Mouse (Mus musculus) midbrain, embryonic 11.5 days (tissue): ENCODE measurements around the gene Zpr1. TPM values are rescaled to one million over a fixed set of nuclear protein-coding genes. Genes with fewer than 3 reads are reported as not detected.

ENCODE experiments used
- ATAC-seq: fragments of 200-750 bp; cut with Nextera tagmentation; 2 replicates; pipeline ENCODE4 v1.8.0; 2017; ENCODE audit warnings: moderate TSS enrichment, moderate library complexity; ENCODE audit not compliant: low FRiP score
- DNase-seq: peaks from one replicate; pipeline ENCODE4 v3.0.0; 2015; ENCODE audit warnings: low spot score; ENCODE audit errors: missing footprints
- H3K27ac ChIP-seq: fragments of 300-500 bp; sonication (generic); 2 replicates; pipeline ENCODE4 v1.5.1; 2014; ENCODE audit warnings: low read depth, low read length
- H3K27me3 ChIP-seq: fragments of 300-500 bp; sonication (generic); 2 replicates; pipeline ENCODE4 v1.6.1; 2014; ENCODE audit warnings: mild to moderate bottlenecking, low read length, moderate library complexity, mixed read lengths; ENCODE audit not compliant: control insufficient read depth, insufficient read depth
- H3K36me3 ChIP-seq: fragments of 300-500 bp; sonication (generic); 2 replicates; pipeline ENCODE4 v1.6.1; 2014; ENCODE audit warnings: mild to moderate bottlenecking, low read length, moderate library complexity, mixed read lengths; ENCODE audit not compliant: control insufficient read depth, insufficient read depth
- H3K4me1 ChIP-seq: fragments of 300-500 bp; sonication (generic); 2 replicates; pipeline ENCODE4 v1.6.1; 2014; ENCODE audit warnings: low read length; ENCODE audit not compliant: control insufficient read depth, insufficient read depth
- H3K4me2 ChIP-seq: fragments of 300-500 bp; sonication (generic); 2 replicates; pipeline ENCODE4 v1.6.1; 2014; ENCODE audit warnings: mild to moderate bottlenecking, moderate library complexity
- H3K4me3 ChIP-seq: fragments of 300-500 bp; sonication (generic); 2 replicates; pipeline ENCODE4 v1.5.1; 2014; ENCODE audit warnings: low read depth, low read length
- H3K9ac ChIP-seq: fragments of 300-500 bp; sonication (generic); 2 replicates; pipeline ENCODE4 v1.6.1; 2014; ENCODE audit warnings: low read length
- H3K9me3 ChIP-seq: fragments of 300-500 bp; sonication (generic); 2 replicates; pipeline ENCODE4 v1.6.1; 2016; ENCODE audit warnings: low read length; ENCODE audit not compliant: control insufficient read depth
- WGBS: fragments of 180-500 bp; shearing (Covaris S2); extraction: QIAGEN DNeasy Blood & Tissue Kit; methylation state at CpG from one replicate; pipeline ENCODE4 v1.1.7; 2014; 5-methylcytosine and 5-hydroxymethylcytosine counted together
- polyA plus RNA-seq: library from polyadenylated mRNA; unstranded; fragments of >200 nt; fragmentation: Nextera tagmentation; extraction: Ambion mirVana; gene quantifications from 2 replicates; pipeline ENCODE4 v1.2.1, GENCODE M21; 2014

Gene Zpr1
- polyA plus RNA-seq, 1 experiment from 2014 or later = 62.0 TPM

- H3K4me3 ChIP-seq = no peak overlapping the region
- no peaks in the 10 kb centered on the region for H3K36me3 ChIP-seq
- H3K9me3 ChIP-seq = no peaks in the 10 kb centered on the region
- DNase-seq (no peak), ATAC-seq (no peak)
- H3K27ac ChIP-seq = no peak overlapping the region
- 86% methylated on average over 6 of the region's 6 CpGs for WGBS
- H3K27me3 ChIP-seq = no peaks in the 10 kb centered on the region
- H3K4me2 ChIP-seq = no peak overlapping the region
- H3K9ac ChIP-seq = no peak overlapping the region
- 0 out of 2 replicates have a peak, but pooled peaks cover 2% of the 10 kb centered on the region for H3K4me1 ChIP-seq
Observed at GRCm38 (mm10) chr9:46235196-46235595, 37.7 kb upstream of the Zpr1 start.

DNA sequence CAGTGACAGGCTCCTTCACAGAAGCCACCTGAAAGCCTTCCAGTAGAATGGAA lies 37.4 kb upstream of the Zpr1 start, which contains the start of gene Apoc3:
Apoc3 (minus strand) TSS at position 41 of the 53 bp plus-strand sequence.
- Histone ChIP-seq H3K27me3 (no peaks in the 10 kb centered on the region), H3K4me1 (no peaks in the 10 kb centered on the region), H3K9ac (no peak within 1 kb of the TSS), H3K4me2 (no peak within 1 kb of the TSS), H3K4me3 (no peak within 1 kb of the TSS), H3K36me3 (no peaks in the 10 kb centered on the region), H3K9me3 (no peaks in the 10 kb centered on the region), H3K27ac (no peak within 1 kb of the TSS)
- no peak for DNase-seq
- no peak for ATAC-seq

GRCm38 (mm10) chr9:46235649-46236048 lies 37.2 kb upstream of the Zpr1 start:
- no peak for DNase-seq
- Histone ChIP-seq H3K4me3 (no peak overlapping the region), H3K4me2 (no peak overlapping the region), H3K9ac (no peak overlapping the region), H3K4me1 (no peaks in the 10 kb centered on the region), H3K27me3 (no peaks in the 10 kb centered on the region), H3K9me3 (no peaks in the 10 kb centered on the region), H3K36me3 (no peaks in the 10 kb centered on the region), H3K27ac (no peak overlapping the region)
- WGBS = 42% methylated on average over 4 of the region's 4 CpGs
- ATAC-seq = no peak

GRCm38 (mm10) chr9:46238850-46239249 lies 34.0 kb upstream of the Zpr1 start:
- H3K9me3 ChIP-seq = no peaks in the 10 kb centered on the region
- H3K9ac ChIP-seq = no peak overlapping the region
- no peak overlapping the region for H3K4me2 ChIP-seq
- H3K4me1 ChIP-seq = no peaks in the 10 kb centered on the region
- H3K27me3 ChIP-seq = no peaks in the 10 kb centered on the region
- no peak for ATAC-seq
- DNase-seq = no peak
- 88% methylated on average over 7 of the region's 7 CpGs for WGBS
- no peak overlapping the region for H3K27ac ChIP-seq
- no peak overlapping the region for H3K4me3 ChIP-seq
- no peaks in the 10 kb centered on the region for H3K36me3 ChIP-seq

DNA sequence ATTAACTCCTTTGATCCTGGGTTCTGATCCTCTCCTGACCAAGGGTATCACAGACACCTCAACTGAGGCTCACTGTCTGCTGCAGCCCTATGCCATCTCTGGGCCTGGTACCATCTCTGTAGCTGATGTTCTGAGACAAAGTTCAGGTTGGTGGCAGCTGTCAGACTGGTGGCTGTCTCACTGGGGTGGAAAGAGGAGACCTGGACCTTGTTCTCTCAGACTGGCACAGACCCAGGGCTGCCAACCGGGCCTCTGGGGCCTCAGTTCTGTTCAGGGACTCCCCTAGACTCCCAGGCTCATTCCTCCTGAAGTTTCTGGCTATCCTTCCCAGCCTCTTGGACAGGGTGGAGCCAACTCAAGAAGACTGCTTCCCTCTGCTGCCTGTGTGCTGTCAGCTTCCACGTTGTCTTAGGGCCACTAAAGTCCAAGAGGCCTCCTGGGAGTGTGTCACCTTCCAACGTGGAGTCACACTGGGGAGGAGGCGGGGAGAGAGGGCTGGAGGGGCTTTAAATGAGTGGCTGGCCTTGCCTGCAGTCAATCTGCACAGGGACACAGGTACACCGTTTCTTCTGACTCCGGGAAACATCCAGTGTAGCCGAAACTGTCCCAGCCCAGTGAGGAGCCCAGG lies 32.2 kb upstream of the Zpr1 start, which contains the start of gene Apoa4:
Apoa4 (plus strand) TSS at position 171 of the 628 bp plus-strand sequence.
- Histone ChIP-seq H3K4me1 (no peaks in the 10 kb centered on the region), H3K27ac (no peak within 1 kb of the TSS), H3K4me3 (no peak within 1 kb of the TSS), H3K9me3 (no peaks in the 10 kb centered on the region), H3K4me2 (no peak within 1 kb of the TSS), H3K9ac (no peak within 1 kb of the TSS), H3K27me3 (no peaks in the 10 kb centered on the region), H3K36me3 (no peaks in the 10 kb centered on the region)
- WGBS = 74% methylated on average over 7 of the region's 7 CpGs
- DNase-seq (no peak), ATAC-seq (no peak)

- H3K9me3 ChIP-seq = no peaks in the 10 kb centered on the region
- H3K27me3 ChIP-seq = no peaks in the 10 kb centered on the region; the same call in 1 of the 2 replicates
- H3K4me2 ChIP-seq = no peak overlapping the region
- WGBS = 67% methylated on average over 2 of the region's 2 CpGs
- DNase-seq (no peak), ATAC-seq (no peak)
- no peak overlapping the region for H3K27ac ChIP-seq
- no peak overlapping the region for H3K9ac ChIP-seq
- no peak overlapping the region for H3K4me3 ChIP-seq
- H3K36me3 ChIP-seq = no peaks in the 10 kb centered on the region
- H3K4me1 ChIP-seq = no peaks in the 10 kb centered on the region
Observed at GRCm38 (mm10) chr9:46241818-46242217, 31.0 kb upstream of the Zpr1 start.

GRCm38 (mm10) chr9:46243122-46243521 lies 29.7 kb upstream of the Zpr1 start:
- H3K27me3 ChIP-seq = no peaks in the 10 kb centered on the region; the same call in 1 of the 2 replicates
- no peak overlapping the region for H3K4me2 ChIP-seq
- ATAC-seq (no peak), DNase-seq (no peak)
- H3K9ac ChIP-seq = no peak overlapping the region
- WGBS = 72% methylated on average over 4 of the region's 4 CpGs
- H3K4me3 ChIP-seq = no peak overlapping the region
- no peaks in the 10 kb centered on the region for H3K4me1 ChIP-seq
- H3K27ac ChIP-seq = no peak overlapping the region
- no peaks in the 10 kb centered on the region for H3K9me3 ChIP-seq
- H3K36me3 ChIP-seq = no peaks in the 10 kb centered on the region

DNA sequence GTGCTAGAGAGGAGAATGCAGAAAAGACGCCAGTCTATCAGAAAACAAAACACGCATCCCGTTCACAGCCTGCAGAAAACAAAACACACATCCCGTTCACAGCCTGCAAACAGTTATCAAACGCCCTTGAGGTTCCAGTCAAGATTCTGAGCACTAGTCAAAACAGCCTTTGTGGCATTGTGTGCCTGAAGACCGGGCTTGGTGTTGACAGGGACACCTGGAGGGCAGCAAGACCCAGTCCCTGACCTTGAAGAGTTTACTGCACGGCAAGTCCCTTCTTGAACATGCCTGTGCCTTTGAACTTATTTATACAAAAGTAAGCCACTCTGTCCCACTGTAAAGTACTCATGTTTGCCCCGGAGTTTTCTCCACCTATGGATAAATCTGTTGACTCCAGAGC lies 29.3 kb upstream of the Zpr1 start:
- DNase-seq = peak; percentile 1
- no peaks in the 10 kb centered on the region for H3K36me3 ChIP-seq
- no peak overlapping the region for H3K9ac ChIP-seq
- 66% methylated on average over 8 of the region's 8 CpGs for WGBS
- no peaks in the 10 kb centered on the region for H3K4me1 ChIP-seq
- H3K27me3 ChIP-seq = no peaks in the 10 kb centered on the region; the same call in 1 of the 2 replicates
- H3K27ac ChIP-seq = no peak overlapping the region
- H3K4me2 ChIP-seq = no peak overlapping the region
- H3K4me3 ChIP-seq = no peak overlapping the region
- ATAC-seq = no peak
- no peaks in the 10 kb centered on the region for H3K9me3 ChIP-seq

GRCm38 (mm10) chr9:46246752-46247324 lies 26.0 kb upstream of the Zpr1 start:
- no peak overlapping the region for H3K4me2 ChIP-seq
- H3K27ac ChIP-seq = no peak overlapping the region
- no peak overlapping the region for H3K4me3 ChIP-seq
- no peaks in the 10 kb centered on the region for H3K36me3 ChIP-seq
- DNase-seq (peak; percentile 95), ATAC-seq (peak; percentile 63; the same call in 1 of the 2 replicates)
- no peaks in the 10 kb centered on the region; the same call in 1 of the 2 replicates for H3K27me3 ChIP-seq
- H3K9me3 ChIP-seq = no peaks in the 10 kb centered on the region
- H3K4me1 ChIP-seq = no peaks in the 10 kb centered on the region
- WGBS = 30% methylated on average over 10 of the region's 11 CpGs
- no peak overlapping the region for H3K9ac ChIP-seq
